Mouse (Mus musculus): ENCODE data around the gene Cwc15.

The Cwc15 gene

GRCm38 (mm10) chr9:14548366-14548761 lies 47.9 kb downstream of the Cwc15 start:
- DNase-seq (ENCODE audit: low read depth), result no peak

- DNase-seq (ENCODE audit: low read depth), result no peak
Observed at GRCm38 (mm10) chr9:14558332-14558731, 57.9 kb downstream of the Cwc15 start.

DNA sequence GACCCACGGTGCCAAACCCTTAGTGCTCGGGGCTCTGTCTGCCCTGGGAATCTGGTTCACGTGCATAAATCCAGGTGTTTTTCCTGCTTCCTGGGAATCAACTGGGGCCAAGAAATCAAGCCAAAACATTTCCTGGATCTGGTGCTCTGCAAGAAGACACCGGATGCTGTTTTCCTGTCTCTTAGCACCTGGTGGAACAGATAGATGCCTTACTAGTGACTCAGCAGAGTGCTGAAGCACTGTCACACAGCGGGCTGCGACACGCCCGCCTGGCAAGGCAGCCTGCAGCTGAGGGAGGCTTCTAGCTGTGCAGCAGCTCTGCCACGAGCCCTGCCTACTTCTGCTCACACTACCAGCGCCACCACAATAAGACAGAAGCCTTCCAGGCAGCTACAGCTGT lies 59.0 kb downstream of the Cwc15 start:
- DNase-seq (ENCODE audit: low read depth), result peak; percentile 7

DNA sequence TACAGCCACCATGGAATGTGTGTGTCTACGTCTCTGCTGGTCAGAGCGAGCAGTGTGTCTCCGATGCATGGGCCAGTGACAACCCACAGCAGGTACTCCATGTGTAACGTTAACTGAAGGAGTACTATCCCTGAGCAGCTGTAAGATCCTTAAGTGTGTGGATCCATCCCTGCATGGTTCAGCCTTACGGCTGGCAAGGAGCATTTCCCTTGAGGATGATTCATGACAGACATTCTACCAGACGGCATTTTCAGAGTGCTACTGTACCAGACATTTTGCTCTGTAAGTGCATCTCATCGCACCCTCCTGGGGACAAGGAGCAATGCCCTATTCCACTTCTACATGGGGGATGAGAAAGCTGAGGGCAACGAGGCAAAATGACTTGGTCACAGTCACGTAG lies 59.6 kb downstream of the Cwc15 start:
- no peak for DNase-seq (ENCODE audit: low read depth)

Data from c-Kit-positive CD71-negative TER-119-negative erythroid progenitor cells, embryonic 14.5 days (primary cell).